Mouse (Mus musculus) layer of hippocampus, adult 11-12 months (tissue): ENCODE results near the gene Gmeb1.
"Not testable (repeated sequence)": the region's sequence is repeated elsewhere in the genome, so short reads cannot be mapped to it uniquely, and the experiment has no call there.

Source experiments
- DNase-seq: peaks from one replicate; pipeline ENCODE4 v3.0.0; 2022; ENCODE audit warnings: low spot score

Gmeb1 gene

DNA sequence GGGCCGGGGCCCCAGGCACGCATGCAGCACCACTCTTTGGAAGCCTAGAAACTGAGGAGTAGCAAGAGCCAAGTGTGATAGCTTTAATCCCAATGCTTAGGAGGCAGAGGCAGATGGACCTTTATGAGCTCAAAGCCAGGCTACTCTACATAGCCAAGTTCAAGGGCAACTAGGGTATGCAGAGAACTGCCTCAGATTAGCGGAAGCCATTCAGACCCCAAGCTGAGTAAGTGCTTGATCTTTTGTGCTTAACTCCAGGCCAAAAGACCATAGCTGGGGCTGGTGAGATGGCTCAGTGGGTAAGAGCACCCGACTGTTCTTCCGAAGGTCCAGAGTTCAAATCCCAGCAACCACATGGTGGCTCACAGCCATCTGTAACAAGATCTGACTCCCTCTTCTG, 39.4 kb downstream of the Gmeb1 start:
- not testable (repeated sequence) for DNase-seq

DNA sequence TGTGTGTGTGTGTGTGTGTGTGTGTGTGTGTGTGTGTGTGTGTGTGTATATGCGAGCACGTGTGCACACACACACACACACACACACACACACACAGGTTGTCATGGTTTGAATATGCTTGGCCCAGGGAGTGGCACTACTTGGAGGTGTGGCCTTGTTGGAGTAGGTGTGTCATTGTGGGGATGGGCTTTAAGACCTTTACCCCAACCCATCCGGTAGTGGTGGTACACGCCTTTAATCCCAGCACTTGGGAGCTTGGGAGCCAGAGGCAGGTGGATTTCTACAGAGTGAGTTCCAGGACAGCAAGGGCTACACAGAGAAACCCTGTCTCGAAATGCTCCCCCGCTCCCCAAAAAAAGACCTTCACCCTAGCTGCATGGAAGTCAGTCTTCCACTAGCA, 43.0 kb downstream of the Gmeb1 start:
- DNase-seq = not testable (repeated sequence)

DNA sequence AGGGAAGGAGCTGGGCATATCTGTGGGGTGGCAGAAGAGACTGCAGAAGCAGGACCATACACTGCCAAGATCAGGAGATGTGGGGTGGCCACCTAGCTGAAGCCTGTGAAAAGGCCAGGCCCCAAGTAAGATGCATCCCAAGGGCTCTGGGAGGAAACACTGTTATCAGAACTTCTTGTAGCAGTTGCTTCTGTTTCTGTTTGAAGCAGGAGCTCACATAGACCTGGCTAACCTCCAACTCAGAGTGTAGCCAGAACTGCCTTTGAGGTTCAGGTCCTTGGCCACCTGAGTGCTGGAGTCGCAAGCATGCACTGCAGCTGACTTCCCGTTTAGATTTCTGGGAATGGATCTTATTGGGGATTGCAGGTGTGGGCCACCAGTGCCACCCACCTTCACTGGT, 43.6 kb downstream of the Gmeb1 start:
- no peak for DNase-seq

DNA sequence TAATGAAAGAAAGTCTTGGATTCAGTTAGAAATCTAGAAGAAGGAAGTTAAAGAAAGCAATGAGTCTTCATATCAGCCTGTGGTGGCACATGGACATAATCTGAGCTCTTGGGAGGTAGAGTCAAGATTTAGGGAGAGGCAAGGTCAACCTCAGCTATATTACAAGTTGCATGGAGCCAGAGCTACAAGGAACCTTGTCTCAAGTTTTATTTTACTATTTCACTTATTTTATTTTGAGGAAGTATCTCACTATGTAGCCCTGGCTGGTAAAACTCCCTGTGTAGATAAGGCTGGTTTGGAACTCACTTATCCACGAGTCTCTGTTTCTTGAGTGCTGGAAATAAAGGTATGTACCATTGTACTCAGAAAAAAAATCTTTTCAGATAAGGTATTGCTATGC, 44.8 kb downstream of the Gmeb1 start:
- DNase-seq = no peak

DNA sequence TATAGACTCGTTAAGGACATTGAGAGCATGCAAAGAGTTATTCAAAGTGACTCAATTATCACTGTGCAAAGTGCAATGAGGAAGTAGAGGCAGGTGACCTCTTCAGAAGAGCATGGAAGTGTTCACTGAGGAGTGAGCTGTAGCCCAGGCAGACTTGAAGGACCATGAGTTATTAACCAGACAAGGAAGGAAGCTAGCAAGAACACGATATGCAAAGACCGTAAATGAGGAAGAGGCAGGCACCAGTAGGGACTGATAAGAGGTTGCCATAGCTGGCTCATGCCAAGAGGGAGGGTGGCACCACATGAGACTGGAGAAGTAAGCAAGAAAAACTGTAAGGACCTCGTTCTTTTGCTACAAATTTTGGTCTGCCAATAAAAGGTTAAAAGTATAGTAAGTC, 46.6 kb downstream of the Gmeb1 start:
- no peak for DNase-seq

DNA sequence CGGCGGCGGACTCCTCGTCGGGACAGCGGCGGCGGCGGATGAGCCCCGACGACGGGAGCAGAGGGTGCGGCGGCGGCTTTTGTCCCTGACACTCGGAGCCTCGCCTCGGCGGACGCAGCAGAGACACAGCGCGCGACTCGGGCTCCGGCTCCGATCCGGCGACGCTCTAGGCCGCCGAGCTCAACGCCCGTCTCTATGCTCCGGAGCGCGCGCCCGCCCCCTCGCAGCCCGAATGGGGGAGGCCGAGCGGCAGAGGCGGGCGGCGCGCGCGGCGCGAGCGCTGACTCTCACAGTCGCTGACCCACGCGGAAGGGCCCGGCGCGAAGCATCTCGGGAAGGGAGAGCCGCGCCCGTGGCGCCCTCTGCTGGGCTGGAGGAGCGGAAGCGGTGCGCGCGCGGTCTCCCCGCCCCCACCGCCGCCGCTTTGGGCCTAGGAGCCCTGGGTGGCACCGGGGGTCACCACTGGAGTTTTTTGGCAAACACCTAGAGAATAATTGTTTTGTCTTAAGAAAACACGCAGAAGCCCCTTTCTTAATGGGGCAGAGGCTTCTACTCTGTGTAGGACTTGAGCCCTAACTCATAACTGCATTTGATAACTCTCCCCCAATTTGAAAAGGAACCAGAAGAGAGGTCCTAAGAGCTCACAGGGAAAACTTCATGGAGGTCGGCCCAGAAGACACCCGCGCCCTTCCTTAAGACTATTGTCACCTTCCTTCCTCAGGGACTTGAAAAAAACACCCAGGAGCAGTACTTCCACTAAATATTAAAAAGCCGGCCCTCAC, 49.3 kb downstream of the Gmeb1 start, which contains the start of gene Ythdf2:
TSS of gene Ythdf2 (minus strand) at position 351 of the 782 bp plus-strand sequence.
- DNase-seq = peak; percentile 98

DNA sequence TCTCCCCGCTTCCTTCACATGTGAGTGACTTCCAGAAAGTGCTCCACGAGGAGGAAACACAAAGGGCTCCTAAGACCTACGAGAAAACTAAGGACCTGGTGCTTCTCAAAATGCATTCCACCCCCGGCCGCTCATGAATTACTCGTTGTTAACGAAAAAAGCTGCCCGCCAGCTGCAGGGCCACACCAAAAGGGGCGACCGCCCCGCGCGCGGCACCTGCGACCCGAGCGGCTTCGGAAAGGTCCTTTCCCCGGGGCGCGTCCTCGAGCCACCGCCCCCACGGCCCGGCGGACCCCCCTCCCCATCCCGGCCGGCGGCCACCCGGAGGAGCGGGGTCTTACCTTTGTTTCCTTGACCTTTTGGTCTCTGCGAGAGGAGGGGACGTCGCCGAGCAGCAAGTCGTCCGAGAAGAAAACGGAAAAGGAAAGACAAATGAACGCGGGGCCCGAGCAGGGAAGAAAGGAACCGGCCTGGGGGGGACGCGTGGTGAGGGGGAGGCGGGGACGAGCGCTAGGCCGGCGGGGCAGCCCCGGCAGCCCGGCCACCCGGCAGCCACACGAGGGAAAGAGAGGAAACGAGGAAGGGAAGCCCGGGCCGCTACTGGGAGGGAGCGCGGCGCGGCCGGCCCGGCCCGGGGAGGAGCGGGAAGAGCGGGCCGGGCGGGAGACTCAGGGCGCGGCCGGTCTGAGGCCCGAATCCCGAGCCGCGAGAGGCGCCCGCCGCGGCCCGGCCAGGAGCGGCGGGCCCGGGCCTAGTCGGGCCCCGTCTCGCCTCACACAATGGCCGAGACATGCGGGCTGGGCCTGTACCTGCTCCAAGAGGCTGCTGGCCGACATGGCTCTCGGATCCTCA, 50.1 kb downstream of the Gmeb1 start:
- DNase-seq = no peak

DNA sequence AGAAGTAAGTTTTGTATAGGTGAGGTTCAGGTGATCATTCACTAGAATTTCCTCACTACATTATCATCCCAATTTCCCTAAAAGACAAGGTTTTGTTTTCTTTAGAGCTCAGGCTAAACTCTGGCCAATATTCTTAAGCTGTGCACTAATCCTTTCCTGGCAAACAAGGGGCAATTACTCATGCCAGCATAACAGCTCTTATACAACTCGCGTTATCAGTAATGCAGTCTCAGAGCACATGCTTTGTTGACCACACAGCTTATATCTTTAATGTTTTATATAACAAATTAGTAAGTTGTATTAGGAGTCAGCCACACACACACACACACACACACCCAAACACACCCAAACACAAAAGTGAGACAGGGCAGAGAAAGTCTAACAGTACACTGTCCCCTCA, 51.1 kb downstream of the Gmeb1 start:
- no peak for DNase-seq

DNA sequence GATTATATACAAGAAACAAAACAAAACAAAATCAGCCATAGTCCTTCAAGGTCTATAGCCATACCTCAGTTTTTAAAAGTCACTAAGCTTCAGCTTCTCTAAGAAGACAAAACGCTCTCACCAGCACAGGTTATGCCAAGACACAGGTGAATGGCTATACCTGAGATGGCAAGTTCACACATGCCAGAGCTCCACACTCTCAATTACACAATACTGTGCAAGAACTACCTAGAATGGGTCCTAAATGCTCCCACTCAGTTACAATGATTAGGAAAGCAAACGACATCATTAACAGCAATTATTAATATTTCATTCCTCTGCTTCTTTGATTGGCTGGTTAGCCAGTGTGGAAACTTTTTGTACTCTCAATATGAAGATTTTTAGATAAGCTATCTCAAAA, 52.1 kb downstream of the Gmeb1 start:
- no peak for DNase-seq

DNA sequence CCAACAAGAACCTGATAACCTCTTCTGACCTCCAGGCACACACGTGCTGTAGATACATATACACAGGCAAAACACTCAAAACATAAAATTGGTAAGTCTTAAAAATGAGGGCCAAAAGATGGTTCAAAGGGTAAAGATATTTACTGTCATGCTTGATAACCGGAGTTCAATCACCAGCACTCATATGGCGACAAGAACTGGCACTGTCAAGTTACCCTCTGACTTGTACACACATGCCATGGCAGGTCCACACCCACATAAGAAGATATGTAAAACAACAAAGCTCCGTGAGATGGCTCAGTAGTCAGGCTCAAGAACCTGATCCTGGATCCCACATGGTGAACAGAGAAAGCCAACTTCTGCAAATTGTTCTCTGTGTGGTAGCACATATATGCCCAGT, 54.1 kb downstream of the Gmeb1 start:
- DNase-seq = no peak

DNA sequence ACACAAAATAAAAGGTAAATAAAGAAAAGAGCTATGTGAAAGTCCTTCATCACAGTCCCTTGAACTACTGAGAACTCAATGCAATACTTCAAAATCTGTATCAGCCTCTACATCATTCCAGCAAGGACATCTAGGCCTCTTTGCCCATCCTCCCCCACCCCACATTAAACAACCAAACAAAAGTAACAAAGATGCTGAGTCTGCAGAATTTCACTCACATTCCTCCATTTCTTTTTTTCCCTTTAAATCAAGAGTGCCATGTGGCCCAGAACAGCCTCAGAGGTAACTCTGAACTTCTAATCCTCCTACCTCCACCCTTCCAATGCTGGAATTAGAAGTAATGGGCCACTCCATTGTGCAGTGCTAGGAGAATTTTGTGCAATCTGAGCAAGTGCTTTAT, 62.6 kb downstream of the Gmeb1 start:
- DNase-seq = no peak

DNA sequence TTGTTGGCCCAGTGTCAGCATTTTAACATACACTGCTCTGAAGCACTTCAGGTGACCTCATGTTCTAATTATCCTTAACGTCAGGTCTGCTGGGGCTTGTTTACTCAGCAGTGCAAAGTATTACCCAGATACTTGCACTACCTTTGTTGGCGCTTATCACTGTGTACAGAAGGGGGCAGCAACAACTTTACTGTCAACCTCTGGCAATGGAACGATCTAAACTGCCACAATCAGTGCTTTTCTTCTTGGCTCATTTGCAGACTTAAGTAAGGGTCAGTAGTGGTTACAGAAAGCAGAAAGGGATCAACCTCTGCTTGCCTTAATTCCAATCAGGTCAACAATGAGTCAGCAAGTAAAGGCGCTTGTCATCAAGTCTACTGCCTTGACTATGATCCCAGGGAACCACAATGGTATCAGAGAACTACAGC, 63.1 kb downstream of the Gmeb1 start:
- DNase-seq = no peak

DNA sequence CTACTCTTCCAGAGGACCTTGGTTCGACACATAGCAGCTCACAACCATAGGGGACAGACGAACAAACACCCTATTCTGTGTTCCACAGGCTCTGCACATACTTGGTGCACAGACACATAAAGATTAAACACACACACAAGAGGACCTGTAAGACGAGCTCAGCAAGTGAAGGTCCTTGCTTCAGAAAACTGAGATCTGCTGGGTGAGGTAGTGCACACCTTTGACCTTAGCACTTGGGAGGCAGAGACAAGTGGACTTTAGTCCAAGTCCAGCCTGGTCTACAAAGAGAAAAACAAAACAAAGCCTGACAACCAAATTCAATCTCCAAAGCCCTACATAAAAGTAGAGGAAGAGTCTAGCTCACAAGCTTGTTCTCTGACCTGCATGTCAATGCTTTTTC, 66.4 kb downstream of the Gmeb1 start:
- DNase-seq = no peak

DNA sequence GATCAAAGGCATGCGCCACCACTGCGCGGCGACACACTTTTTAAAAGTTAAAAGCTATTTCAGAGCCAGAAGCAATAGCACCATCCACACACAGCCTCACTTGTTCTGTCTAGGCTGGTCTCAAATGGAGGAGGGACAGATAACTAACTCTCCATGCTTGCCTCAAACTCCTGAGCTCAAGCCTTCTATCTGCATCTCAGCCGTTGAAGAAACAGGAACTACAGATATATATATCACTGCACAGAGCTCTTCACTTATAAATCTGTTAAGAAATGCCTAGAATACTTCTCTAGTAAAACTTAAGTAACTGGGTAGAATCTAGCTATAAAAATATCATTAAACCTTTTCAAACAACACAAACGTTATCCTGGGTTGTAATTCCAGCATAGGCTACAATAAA, 67.0 kb downstream of the Gmeb1 start:
- no peak for DNase-seq

DNA sequence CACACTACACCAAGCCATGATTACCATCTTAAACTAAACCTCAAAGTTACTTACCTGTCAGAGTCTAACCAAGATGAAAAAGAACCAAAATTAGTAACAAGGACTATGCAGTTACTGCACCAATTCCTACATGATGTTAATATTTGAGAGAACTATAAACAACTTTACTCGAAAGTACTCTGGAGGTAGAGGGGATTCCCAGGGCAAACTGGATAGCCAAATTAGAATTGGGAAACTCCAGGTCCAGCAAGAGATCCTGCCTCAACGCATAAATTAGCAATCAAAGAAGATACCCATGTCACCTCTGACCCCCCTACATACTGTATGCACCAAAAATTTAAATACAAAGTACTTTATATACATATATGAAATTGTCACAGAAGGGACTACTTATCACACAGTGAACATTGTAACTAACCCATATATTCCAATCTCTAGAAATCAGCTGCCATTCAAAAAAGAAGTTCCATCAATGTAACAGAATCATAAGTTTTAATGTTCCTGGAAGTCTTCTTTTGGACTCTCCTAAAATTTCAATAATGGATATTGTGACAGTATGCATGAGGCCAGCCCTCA, 73.5 kb downstream of the Gmeb1 start:
- DNase-seq = no peak

DNA sequence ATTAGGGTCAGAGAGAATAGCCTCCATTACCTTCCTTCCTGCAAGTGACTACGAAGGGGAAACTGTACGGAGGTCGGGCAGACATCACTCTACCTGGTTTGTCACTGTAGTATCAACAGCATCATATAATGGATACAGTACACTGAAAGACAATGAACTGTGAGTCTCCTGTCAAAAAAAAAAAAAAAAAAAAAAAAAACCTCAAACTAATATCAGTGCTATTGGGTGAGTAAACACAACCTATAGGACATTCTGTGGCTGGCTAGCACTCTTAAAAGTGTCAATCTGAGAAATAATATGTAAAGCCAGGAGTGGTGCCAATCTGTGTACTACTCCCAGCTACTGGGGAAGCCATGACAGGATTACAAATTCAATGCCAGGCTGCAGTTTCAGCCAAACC, 78.2 kb downstream of the Gmeb1 start:
- DNase-seq = no peak

DNA sequence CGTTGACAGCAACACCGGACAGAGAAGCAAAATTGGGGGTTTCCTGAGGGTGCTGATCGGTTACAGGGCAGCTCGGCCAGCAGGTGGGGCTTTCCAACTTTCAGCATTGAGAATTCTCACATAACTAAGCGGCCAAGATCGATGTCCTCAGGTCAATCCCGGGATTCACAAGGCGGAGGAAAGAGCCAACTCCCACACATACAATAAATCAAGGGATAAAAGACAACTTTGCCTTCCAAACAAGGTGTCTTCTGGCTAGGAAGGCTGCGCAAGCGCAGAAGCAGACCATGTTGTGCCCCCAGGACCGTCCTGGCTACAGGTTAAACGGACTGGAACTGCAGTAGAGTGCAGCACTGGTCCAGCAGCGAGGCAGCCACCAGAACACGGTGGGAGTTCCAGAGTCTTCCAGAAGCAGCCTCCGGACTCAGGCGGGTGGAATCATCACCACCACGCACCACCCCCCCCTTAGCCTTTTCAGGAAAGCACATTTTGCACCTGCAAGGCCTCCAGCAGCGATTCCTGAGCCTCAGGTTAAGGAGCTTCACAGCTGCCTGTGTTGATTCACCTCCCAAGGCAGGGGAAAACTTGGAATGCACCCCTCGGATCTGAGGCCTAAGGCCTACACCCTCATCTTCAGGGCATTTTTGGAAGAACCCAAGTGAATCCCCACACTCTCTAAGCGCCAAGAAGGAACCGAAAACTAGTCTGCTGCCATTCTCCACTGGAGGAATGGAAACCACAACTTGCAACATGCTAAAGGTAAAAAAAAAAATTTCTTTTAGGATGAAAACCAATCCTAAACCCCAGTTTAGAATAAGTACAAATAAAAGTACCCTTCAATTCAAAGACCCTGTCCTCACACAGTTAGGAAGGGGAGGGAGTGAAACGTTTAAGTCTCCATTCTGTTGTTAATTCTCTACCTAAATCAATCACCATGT, 79.4 kb downstream of the Gmeb1 start:
- no peak for DNase-seq

DNA sequence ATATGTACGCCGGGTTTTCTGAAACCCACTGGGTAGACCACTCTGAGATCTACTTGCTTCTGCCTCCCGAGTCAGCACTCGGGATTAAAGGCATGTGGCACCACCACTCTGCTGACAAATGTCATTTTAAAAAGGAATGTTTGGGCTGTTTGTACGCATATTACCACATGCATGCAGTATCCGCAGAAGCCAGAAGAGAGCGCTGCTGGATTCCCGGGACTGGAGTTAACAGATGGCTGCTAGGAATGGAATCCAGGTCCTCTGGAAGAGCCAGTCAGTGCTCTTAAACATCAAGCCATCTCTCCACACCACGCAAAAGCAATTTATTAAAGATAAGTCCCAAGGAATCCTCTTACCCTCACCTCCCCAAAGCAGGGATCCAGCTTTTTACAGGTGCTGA, 80.7 kb downstream of the Gmeb1 start:
- DNase-seq = peak; percentile 50

DNA sequence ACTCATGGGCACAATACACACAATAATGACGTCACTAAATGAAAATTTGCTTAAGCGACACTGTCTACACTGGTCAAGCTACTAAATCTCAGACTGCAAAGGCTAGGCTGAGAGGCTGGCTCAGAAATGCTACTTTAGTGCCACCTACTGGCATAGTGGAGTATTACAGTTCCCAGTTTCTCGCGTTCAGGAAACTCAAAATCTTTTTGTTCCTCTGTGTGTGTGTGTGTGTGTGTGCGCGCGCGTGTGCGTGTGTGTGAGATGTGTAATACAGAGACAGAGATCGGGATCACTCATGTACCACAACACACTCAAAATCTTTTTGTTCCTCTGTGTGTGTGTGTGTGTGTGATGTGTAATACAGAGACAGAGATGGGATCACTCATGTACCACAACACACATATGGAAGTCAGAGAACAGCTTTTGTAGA, 82.8 kb downstream of the Gmeb1 start:
- peak; percentile 79 for DNase-seq

DNA sequence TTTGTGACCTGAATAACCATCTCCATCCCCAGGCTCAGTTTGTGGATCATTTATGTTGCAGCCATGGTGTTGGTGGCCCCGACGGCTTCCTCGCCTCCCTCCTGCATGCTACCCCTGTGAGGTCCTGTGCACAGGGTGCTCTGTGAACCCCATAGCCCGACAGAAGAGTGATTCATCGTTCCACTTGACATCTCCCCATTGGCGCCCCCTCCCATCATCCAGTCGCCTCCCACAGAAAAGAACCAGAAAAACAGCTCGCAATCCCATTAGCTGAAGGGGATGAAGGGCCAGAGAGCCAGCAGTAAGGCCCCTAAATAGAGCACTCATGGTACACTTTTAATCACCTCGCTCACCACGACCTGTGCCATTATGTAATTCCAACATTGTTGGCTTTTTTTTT, 84.9 kb downstream of the Gmeb1 start:
- no peak for DNase-seq
